Mouse (Mus musculus) MEL (cell line): Measurements from ENCODE around the gene Stard3nl.

ENCODE experiments used
- CTCF ChIP-seq, 3 experiments: IDR thresholded peaks in 2 of 3; conservative IDR thresholded peaks in 1 of 3; 2 replicates each; pipeline ENCODE4 v1.5.1; 2011 to 2012; ENCODE audit warnings: low read length in 3 of 3, low read depth in 2 of 3, mild to moderate bottlenecking in 2 of 3, improper control_type of control experiment in 1 of 3, inconsistent platforms in 1 of 3, mixed read lengths in 1 of 3, moderate library complexity in 1 of 3; ENCODE audit not compliant: control insufficient read depth in 1 of 3, insufficient read depth in 1 of 3, poor library complexity in 1 of 3, severe bottlenecking in 1 of 3
- E2F4 ChIP-seq: IDR thresholded peaks from 2 replicates; pipeline ENCODE4 v1.6.1; 2011; ENCODE audit warnings: low read depth, low read length, improper control_type of control experiment, borderline replicate concordance
- MAX ChIP-seq: IDR thresholded peaks from 2 replicates; pipeline ENCODE4 v1.6.1; 2011; ENCODE audit warnings: low read length, improper control_type of control experiment
- POLR2A ChIP-seq, 2 experiments: IDR thresholded peaks; 2 replicates each; pipeline ENCODE4 v1.6.1; 2011 to 2012; ENCODE audit warnings: low read length in 2 of 2, mild to moderate bottlenecking in 2 of 2, control low read depth in 1 of 2, improper control_type of control experiment in 1 of 2, low read depth in 1 of 2, moderate library complexity in 1 of 2; ENCODE audit not compliant: control insufficient read depth in 1 of 2, insufficient read depth in 1 of 2, poor library complexity in 1 of 2

DNA sequence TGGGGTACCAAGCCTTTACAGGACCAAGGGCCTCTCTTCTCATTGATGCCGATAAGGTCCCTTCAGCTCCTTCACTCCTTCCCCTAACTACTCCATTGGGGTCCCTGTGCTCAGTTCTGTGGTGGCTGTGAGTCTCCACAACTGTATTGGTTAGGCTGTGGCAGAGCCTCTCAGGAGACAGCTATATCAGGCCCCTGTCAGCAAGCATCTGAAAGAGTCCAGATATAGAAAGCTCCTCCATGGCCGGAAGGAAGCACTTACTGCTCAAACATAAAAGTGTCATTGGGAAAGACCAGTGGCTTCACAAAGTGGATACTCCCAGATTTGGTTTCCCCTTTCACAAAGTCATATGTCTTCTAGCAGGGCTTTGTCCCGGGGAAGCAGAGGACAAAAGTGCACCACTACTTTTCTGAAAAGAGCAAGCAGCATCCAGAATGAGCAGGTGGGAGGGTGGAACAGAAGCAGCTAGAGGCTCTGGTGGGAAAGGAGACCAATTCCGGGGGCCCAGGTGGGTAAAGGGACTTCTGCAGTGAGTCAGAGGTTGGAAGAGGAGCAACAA is 34.3 kb upstream of the Stard3nl start:
- TF ChIP-seq POLR2A (IDR thresholded peaks at IDR 0.05; ENCODE audit: control insufficient read depth in 1 of 2, insufficient read depth in 1 of 2, low read depth in 1 of 2, low read length in 2 of 2, poor library complexity in 1 of 2): no peak
- TF ChIP-seq MAX: no peak
- no peak for TF ChIP-seq E2F4
- TF ChIP-seq CTCF (IDR thresholded peaks at IDR 0.05 in 2 of 3, conservative IDR thresholded peaks at IDR 0.05 in 1 of 3; ENCODE audit: control insufficient read depth in 1 of 3, insufficient read depth in 1 of 3, low read depth in 2 of 3, low read length in 3 of 3, poor library complexity in 1 of 3, severe bottlenecking in 1 of 3): no peak
